Mouse (Mus musculus): ENCODE data around the gene Atp5d.
"Not testable (repeated sequence)": the region's sequence is repeated elsewhere in the genome, so short reads cannot be mapped to it uniquely, and the experiment has no call there.

Atp5d gene

DNA sequence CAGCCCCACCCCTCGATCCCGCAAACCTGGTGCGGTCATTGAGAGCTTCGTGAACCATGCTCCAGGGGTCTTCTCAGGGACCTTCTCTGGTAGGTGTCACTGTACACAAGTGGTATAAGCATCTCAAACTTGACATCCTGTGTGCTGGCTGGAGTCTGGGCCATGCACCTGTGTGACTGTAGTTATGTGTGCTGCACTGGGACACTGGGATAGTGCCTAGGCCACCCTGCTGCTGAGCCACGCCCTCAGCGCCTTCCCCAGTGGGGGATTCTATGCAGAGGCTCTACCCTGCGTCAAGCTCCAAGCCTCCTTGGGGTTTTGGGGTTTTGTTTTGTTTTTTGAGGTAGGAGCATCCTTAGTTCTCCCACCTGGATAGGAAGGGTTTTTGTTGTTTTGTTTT, 16.0 kb downstream of the Atp5d start:
- DNase-seq (ENCODE audit: low read depth) = no peak

DNA sequence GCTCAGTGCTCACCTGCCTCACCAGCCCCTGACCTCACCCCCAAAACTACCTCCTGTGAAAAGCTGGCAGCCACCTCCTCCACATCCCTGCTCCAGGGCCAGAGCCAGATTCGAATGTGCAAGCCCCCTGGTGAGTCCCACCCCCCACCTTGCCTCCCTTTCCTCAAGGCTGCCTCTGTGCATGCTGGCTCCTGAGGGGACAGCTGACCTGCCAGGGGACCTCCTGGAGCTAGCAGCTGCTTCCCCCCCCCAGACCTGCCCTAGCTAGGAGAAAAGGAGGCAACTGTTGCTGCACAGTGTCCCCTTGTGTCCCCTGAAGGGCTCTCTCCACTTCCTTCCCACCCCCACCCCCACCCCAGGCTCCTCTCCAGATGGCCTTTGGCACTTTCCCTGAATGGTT, 16.8 kb downstream of the Atp5d start:
- DNase-seq (ENCODE audit: low read depth) = no peak

DNA sequence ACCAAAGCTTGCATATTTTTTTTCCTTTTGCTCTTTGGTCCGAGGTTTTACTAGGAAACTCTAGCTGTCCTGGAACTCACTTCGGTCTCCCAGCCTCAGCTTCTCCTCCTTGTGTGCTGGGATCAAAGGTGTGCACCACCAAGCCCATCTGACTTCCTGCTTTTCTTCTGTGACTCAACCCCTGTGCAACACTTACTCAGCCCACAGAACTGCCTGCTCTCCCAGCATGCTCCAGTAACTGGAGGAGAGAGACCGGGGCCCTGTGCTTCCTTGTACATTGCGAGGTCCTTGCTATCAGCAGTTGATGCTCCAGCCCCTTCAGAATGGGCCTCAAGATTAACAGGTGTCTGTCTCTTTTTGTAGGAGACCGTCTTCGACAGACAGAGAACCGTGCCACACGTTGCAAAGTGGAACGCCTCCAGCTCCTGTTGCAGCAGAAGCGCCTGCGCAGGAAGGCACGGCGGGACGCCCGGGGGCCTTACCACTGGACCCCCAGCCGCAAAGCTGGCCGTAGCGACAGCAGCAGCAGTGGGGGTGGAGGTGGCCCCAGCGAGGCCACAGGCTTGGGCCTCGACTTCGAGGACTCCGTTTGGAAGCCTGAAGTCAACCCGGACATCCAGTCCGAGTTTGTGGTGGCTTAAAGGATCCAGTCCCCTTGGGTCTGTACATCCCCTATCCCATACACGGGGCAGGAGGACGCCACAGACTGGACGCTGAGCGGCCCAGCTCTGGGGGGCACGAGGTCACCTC, 17.7 kb downstream of the Atp5d start:
- DNase-seq (ENCODE audit: low read depth) = no peak

DNA sequence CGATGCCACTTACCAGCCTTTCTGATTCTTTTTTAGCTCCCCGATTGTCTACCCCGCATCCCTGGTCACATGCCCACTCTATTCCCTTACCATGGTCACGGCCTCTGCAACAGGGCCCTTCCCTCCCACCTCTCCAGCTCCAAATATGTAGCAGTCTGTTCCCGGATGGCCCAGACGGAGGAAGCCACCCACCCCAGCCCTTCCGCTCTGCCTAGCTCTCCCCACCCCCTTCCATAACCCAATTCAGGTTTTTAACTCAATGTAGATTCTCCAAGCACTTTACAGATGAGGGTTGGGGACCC, 18.3 kb downstream of the Atp5d start:
- DNase-seq (ENCODE audit: low read depth) = no peak

DNA sequence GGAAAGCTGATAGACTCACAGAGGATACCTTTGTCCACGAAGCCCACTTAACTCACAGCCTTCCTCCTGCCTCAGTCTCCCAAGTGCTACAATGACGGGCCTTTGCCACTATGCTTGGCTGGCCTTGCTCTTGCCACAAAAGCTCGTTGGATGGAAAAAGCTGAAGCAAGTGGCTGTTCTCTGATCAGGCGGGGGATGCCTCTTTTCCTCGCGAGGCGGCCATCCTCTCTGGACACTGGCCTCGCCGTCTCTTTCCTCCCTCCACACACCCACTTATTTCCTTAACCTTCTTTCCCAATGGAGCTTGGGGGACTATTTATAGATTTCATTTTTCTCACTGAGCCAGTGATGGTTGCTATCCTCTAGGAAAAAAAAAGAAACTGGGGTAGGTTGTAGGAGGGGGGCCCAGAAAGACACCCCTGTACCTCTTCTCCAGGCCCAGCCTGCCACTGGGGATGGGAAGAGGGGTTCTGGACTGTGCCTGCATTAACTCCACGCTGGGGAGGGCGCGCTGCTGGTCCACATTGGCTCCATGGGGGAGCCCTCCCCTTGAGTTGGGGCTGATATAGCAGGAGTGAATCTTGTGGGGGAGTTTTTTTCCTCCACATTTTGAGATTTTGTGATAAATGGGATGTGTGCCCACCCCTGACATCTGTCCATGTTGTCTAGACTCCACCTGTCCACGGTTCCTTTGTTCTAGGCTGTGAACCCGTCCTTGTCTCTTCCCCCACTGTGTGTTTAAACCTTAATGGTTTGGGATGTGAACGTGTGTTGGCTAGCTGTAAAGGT, 18.9 kb downstream of the Atp5d start:
- DNase-seq (ENCODE audit: low read depth) = no peak

DNA sequence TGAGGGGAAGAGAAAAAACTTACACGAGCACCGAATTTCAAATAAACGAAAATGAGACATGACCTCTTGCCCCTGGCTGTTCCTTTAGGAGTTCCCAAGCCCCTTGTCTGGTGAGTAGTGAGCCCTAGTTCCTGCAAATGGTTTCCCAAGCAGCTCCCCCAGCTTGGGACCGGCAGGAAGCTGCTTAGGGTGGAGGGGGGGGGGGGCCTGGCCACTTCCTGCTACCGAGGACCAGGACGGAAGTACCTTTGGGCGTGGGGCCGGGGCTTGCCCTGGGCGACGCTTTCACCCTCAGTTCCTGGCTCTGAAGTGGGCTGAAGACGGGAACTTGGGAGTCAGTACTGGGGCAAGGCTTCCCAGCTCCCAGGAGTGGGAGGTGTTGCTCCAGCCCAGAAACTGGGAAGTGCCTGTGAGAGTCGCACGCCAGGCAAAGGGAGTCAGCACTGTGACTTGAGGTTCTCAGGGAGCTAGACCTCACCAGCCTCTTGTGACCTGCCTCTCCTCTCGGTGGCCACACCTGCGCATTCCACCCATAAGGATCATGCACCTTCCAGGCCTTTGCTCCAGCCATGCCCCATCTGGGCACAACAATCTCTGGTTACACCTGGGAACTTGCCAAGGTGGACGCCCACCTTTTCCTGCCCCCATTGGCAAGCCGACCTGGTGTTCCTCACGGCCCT, 20.0 kb downstream of the Atp5d start:
- no peak for DNase-seq (ENCODE audit: low read depth)

DNA sequence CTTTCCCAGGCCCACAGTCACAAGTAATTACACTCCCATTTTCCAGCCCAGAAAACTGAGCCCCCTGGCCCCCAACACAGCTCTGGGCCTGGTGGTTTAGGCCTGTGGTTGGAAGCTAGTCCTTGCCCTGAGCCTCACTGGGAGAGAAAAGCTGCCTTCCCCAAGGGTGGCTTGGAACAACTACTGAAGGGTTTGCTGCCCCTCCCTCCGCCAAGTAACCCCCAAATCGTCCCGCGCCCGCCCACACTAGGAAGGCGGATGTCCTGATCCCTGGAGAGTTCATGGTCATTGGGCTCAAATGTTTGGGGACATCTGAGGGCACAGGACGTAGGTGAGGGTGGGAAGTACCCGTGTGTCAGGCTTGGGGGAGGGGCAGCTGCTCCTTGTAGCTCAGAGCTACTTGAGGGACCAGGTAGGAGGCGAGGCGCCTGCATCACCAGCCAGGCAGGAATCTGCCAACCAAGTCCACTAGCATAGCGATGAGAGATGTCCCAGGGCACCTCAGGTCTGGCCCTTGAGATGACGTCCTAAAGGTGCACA, 20.7 kb downstream of the Atp5d start:
- DNase-seq (ENCODE audit: low read depth) = no peak

DNA sequence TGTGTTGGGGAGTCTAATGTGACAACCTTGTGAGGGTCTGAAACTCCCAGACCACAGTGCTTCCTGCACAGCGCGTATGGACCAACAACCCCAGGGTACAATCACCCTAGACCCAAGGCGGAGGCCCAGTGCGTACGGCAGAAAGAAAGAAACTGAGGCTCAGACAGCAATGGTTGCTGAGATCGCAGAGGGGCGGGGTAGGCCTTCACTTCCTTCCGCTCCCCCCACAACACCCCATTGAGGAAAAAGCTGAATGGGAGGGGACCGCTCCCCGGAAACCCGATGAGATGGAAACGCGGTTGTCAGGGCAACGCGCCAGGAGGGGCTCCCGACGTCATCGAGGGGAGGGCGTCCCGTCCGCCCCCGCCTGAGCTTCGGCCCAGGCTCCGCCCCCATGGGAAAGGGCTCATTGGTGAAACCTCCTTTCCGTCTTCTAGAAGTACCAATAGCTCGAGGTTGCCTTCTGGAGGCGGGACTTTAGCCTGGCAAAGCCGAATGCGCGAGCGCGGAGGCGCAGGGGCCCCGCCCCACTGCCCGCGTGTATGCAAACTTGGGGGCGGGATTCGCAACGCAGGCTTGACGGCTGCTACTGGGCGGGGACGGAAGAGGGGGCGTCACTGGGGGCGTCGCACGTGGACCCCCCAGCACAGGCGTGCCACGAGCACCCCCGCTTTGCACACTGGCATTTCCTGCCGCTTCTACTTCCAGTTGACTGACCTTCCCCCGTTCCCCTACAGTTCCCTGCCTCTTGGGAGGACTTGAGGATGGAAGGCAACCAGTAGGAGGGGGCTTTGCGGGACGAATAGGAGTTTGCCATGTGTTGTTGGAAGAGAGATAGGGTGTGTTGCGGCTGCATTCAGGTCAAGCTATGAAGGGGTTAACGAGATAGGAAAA, 21.4 kb downstream of the Atp5d start:
- peak; percentile 98 for DNase-seq (ENCODE audit: low read depth)

DNA sequence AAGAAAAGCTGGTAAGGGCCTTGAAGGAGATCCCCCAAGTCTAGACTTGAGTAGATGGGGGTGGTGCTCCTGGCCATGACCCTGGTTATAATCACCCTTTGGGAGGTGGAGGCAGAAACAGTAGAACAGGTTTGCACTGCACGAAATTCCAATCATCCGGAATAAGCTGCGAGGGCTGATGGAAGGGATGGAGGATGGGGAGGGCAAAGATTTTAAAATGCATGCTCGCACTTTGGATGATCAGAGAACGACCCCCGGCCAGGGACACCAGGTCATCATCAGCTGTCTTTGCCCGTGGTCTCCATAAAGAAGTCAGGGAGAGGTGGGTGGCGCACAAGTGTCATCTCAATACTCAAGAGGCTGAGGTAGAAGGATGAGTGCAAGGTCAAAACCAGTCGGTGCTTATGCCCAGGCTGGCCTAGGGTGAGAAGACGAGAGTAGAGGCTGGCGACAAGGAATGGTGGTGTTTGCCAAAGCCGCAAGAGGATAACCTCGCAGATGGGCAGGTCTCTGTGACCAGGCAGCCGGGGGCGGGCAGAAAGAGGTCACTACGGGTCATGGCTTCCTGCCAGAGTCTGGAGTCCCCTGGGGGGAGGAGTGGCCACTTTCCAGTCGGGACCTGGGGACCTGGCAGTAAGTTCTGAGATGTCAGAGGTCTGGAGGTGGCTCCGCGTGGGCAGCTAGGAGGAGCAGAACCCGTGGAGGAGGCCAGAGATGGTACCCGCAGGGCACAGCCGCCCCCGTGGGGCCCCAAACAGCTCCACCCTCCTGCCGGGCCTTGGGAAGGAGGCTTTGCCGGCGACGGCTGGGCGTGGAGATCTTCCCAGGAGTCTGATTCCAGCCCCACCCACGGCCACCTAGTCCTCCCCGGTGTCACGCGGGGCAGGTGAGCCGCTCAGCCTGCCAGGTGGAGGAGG, 22.3 kb downstream of the Atp5d start:
- no peak for DNase-seq (ENCODE audit: low read depth)

DNA sequence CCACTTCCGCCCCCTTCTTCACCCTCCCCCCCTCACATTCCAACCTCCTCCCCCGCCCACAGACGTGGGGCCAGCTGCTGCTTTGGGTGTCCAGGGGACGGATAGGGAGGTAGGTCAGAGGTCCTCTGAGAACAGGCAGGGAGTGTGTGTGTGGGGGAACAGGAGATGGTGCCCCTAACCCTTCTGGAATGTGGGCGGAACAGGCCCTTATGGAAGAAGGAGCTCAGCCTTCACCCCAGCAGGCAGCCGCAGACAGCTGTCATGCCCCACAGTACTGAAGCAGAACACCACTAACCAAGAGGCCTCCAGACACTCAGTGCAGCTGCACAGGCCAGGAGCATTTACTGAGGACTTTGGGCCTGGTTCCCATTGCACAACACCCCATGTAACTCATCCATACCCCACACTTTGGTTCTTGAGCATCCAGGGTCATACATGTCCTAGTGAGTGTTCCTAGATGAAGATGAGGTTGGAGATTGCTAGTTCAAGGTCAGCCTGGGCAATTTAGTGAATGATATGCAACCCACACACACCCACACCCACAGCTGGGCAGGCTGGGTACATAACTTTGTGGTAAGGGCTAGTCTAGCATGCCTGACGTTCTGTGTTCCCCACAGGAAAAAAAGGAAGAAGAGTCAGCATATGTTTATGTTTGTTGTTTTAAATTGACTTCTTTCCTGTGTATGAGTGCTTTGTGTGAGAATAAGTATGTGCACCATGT, 23.2 kb downstream of the Atp5d start:
- DNase-seq (ENCODE audit: low read depth) = no peak

DNA sequence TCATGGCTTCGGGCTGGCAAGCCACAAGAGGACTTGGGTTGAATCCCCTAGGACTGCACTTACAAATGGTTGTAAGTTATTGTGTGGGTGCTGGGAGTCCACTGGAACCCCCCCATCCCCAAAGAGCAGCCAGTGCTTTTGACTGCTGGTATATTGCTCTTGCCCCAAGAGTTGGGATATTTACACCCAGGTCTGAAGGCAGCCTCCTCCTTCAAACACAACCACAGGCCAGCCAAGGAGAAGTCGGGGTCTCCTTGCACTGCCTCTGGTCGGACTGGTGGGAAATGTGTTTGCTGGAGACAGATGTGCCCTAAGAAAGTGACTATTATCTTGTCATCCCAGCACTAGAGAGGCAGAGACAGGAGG, 23.8 kb downstream of the Atp5d start:
- no peak for DNase-seq (ENCODE audit: low read depth)

DNA sequence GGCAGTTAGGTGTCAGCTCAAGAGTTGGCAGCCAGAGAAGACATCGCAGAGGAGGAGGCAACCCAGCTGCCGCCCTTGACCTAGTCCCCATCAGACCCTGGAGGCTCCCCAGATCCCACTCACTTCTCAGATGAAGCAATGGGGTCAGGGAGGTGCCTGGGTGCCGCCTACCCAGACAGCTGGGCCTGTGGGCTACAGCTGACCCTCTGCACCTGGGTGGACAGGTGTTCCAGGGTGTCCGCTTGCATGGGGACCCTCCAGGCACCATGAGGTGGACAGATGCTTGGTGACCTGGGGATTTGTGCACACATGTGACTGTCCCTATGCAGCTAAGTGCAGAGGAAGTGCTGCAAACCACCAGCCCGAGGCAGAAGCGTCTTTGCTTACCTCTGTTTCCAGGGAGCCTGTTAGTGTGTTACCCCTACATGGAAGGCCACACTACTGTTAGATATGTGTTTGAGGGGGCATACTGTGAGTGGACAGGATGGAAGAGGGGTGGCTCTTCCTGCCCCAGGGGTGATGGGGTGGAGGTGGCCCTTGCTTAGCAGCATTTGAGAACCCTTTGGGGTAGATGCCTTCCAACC, 24.4 kb downstream of the Atp5d start:
- no peak for DNase-seq (ENCODE audit: low read depth)

DNA sequence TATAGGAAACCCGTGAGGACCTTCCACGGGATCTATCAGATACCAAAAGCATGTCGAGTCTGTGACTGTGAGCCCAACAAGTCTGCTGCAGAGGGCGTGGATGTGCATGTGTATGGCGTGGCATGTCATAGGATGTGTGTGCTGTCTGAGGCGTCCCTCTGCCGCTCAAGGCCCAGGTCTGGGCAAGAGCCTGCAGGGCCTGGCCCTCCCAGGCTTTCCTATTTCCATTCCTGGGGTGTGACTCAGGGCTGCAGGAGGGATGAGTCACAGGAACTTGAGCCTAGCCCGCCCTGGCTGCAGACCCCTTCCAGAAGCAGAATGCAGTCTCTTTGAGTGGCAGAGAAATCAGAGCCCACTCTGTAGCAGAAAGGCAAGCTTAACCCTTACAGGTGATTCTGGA, 25.3 kb downstream of the Atp5d start:
- no peak for DNase-seq (ENCODE audit: low read depth)

DNA sequence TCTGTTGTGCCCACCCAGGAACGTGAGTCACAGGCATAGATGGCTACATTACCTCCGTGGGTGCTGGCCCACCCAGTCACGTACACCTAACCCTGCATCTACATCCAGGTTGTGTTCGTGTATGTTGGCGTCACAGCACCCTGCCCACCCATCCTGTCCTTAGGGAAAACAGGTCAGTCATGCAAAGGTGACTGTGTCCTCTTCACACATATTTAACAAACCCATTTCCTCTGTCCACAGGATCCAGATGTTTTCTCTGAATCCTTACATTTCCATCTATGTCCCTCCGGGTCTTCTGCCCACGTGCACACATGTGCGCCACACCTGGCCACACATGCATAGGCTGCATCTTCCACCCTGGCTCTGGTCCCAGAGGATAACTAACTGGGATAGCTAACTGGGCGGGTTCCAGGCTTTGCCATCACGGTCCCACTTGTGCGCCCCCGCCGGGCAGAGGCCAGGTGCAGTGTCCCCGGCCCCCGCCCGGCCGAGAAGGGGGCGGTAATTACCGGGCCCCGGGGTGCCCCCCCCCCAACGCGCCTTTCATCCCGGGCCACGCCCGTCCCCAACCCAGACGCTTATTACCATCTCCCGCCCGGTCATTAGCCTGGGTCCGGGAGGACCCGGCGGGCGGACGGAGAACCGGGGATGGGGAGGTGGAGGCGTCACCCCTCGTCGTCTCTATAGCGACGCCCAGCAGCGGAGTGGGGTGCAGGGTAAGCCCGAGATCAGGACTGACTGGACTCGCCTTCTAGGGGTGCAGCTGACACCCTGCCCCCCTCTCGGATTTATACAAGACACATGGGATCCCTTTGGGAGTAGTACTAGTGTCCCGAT, 25.9 kb downstream of the Atp5d start:
- DNase-seq (ENCODE audit: low read depth) = no peak

DNA sequence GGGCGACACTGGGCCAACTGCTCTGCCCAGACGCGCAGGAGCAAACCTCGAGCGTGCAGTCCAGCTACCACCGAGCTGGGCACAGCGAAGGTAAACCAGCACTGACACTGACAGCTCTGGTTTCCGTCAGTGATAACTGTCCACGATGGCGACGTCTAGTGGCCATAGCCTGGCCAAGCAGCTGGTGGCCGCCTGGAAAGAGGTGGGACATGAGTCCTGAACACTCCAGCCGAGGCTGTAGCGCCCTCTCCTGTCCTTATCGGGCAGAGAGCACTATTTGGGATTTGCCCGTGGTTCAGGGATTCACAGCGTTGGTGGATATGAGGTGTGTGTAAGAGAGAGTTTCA, 26.5 kb downstream of the Atp5d start:
- peak; percentile 98 for DNase-seq (ENCODE audit: low read depth)

DNA sequence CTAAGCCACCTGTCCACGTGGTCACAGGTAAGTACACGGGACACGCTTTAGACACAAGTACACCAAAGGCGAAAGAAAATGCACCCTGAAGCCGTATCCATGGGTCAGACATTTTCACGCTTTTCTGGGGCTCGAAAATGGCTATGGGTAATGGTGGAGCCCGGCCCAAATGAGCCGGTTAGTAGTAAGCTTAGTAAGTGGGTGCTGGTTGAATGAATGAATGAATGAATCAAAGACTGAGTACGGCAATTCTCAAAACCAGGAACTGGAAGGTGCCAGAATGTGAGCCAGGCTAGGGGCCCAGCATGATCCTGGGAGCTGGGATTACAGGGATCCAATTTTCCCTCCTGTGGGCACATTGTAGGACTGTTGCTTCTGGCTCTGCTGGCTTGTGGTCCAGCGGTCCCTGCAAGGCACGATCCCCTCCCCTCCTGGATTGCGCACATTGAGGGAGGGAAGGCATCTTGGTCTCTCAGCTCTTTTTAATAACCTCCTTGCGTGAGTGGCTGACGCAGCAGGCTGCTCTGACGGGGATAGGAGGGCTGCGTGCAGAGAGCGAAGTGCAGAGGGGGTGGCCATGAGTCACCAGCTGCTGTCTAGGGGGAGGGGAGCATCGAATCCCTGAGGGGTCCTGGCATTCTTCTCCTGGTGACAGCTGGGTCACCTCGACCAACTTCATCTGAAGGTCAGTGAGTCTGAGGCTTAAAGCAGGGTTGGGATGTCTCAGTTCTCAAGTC, 27.1 kb downstream of the Atp5d start, which contains the start of gene Cirbp:
Gene Cirbp (plus strand): TSS at position 594 of the 737 bp plus-strand sequence.
- no peak for DNase-seq (ENCODE audit: low read depth)

DNA sequence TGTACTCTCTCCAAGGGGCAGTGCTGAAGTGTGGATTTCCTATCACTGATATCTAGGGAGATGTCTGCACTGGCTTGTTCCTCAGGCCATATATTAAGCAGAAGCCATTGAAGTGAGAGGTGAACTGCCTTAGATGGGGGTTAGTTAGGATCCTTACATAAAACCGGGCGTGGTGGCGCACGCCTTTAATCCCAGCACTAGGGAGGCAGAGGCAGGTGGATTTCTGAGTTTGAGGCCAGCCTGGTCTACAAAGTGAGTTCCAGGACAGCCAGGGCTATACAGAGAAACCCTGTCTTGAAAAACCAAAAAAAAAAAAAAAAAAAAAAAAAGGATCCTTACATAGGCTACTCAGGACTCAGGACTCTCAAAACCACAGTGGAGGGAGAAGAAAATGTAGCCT, 27.7 kb downstream of the Atp5d start:
- DNase-seq (ENCODE audit: low read depth) = not testable (repeated sequence)

DNA sequence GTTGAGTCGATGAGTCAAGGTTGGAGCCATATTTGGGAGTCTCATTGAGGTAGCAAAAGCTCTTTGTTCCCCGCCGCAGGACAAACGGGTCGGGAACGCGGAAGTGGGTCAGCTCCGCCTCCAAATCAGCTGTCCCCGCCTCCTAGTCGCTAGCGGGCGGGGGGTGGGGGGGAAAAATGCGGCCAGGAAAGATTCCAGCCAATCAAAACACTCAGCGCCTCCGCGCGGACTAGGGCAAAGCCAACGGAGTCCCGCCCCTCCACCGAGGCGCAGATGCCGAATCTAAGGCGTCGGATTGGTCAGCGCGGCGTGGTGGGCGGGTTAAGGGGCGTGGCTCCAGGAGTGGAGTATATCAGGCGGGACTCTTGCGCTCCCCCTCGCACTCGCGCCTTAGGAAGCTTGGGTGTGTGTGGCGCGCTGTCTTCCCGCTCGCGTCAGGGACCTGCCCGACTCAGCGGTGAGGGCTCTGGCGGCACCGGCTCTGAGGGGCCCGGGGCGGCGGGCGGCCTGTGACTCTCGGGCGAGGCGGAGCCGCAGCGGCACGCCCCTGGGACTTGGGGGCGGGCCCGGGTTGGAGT, 29.1 kb downstream of the Atp5d start:
- DNase-seq (ENCODE audit: low read depth) = peak; percentile 98

All from c-Kit-positive CD71-negative TER-119-negative erythroid progenitor cells, embryonic 14.5 days (primary cell).